Mouse (Mus musculus): ENCODE data around the gene Prdm16.

GRCm38 (mm10) chr4:154607724-154608123, 28.9 kb downstream of the Prdm16 start:
- TF ChIP-seq CTCF (IDR thresholded peaks at IDR 0.05; ENCODE audit: borderline replicate concordance, insufficient read depth, low read depth, low read length) (no peak), POLR2A (IDR thresholded peaks at IDR 0.05; ENCODE audit: borderline replicate concordance, insufficient read depth, low read length) (no peak)

Measured in cerebellum, adult 2 months (tissue).